Mouse (Mus musculus) layer of hippocampus, adult 2 months (tissue): ENCODE results near the gene Ide. TPM values are rescaled to one million over a fixed set of nuclear protein-coding genes. Genes with fewer than 3 reads are reported as not detected.
A peak's percentile ranks its signal among the peaks of the same experiment; 100 is the strongest.
"Not testable (repeated sequence)": the region's sequence is repeated elsewhere in the genome, so short reads cannot be mapped to it uniquely, and the experiment has no call there.

ENCODE experiments used
- DNase-seq, 2 experiments: peaks; one replicate each; pipeline ENCODE4 v3.0.0; 2022; ENCODE audit warnings: low spot score in 2 of 2
- H3K27ac ChIP-seq: fragments of 200-600 bp; 2 replicates; pipeline ENCODE4 v1.8.1; 2022
- H3K4me3 ChIP-seq: fragments of 200-600 bp; 2 replicates; pipeline ENCODE4 v1.8.1; 2022; ENCODE audit warnings: mild to moderate bottlenecking
- CTCF ChIP-seq: fragments of 200-600 bp; conservative IDR thresholded peaks from 2 replicates; pipeline ENCODE4 v1.8.1; 2022; ENCODE audit warnings: antibody characterized with exemption, mild to moderate bottlenecking, moderate library complexity
- total RNA-seq, 2 experiments: library from RNA; stranded (reverse); gene quantifications; 2 replicates each; pipeline ENCODE4 v1.2.3; 2021

Gene Ide
- total RNA-seq, 2 experiments from 2014 or later: 34.9 to 56.2 TPM

DNA sequence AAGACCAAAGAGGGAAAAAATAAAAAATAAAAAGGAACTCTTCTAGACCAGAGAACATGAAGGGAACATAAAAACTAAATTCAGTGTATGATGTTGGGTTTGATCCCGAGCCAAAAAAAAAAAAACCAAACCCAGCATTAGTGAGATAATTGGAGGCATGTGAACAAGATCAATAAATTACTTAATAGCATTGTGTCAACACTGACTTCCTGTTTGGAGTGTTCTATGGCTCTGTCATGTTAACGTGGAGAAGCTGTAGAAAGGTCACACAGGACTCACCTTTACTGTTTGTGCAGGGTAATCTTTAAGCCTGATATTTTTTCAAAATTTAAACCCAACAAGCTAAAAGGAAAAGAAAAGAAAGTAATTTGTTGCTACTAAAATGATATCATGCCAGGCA, 94.9 kb downstream of the Ide start:
- H3K27ac ChIP-seq: no peak overlapping the region
- DNase-seq: no peak
- H3K4me3 ChIP-seq: no peak overlapping the region
- no peak for TF ChIP-seq CTCF

DNA sequence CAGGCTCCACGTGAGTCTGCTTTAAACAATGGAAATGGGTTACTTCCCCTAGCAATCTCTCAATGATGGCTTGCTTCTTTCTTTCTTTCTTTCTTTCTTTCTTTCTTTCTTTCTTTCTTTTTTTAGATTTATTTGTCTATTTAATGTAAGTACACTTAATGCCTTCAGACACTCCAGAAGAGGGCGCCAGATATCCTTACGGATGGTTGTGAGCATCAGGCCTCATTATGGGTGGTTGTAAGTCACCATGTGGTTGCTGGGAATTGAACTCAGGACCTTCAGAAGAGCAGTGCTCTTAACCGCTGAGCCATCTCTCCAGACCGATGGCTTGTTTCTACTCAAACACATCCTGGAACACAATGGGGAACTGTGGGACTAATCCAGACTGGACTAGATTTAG, 96.5 kb downstream of the Ide start:
- TF ChIP-seq CTCF: peak; percentile 30

DNA sequence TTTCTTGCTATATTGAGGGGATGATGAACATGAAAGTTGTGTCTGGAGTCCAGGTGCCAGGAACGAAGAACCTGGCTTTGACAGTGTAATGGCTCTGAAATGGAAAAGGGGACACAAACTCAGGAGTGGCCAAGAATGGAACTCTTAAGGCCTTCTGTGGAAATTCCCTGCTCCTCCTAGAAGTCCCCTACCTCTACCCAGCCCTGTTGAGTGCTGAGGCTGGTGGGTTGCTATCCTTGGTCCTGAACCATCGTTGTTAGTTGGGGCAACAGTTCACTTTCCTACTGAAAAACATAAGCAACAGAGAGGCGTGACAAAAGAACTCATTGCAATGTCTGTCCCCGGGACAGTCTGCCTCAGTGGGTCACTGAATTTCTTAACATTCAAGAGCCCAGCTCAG, 98.6 kb downstream of the Ide start:
- no peak for TF ChIP-seq CTCF
- no peak overlapping the region for H3K4me3 ChIP-seq
- no peak for DNase-seq
- no peak overlapping the region for H3K27ac ChIP-seq

More for the DNA sequence above, 96.5 kb downstream of the Ide start:
- DNase-seq: no peak
- no peak overlapping the region for H3K27ac ChIP-seq
- H3K4me3 ChIP-seq: no peak overlapping the region

DNA sequence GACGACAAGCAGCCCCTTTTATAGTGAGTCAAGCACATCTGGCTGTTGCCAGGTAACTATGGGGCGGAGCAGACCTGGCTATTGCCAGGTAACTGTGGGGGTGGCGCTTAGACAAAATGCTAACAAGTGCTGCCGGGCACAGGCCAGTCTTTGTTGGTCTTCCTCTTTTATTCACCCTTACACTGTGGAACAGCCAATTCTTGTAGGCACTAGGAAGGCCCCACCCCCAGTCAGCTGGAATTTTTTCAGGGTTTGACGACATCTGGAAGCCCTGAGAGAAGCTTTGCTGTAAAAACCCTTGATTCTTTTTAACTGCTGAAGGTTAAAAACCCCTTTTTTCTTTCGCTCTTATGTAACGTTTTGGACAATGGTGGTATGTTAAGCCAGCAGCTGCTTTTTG, 99.0 kb downstream of the Ide start:
- H3K27ac ChIP-seq: no peak overlapping the region
- no peak for DNase-seq
- TF ChIP-seq CTCF: no peak
- no peak overlapping the region for H3K4me3 ChIP-seq

DNA sequence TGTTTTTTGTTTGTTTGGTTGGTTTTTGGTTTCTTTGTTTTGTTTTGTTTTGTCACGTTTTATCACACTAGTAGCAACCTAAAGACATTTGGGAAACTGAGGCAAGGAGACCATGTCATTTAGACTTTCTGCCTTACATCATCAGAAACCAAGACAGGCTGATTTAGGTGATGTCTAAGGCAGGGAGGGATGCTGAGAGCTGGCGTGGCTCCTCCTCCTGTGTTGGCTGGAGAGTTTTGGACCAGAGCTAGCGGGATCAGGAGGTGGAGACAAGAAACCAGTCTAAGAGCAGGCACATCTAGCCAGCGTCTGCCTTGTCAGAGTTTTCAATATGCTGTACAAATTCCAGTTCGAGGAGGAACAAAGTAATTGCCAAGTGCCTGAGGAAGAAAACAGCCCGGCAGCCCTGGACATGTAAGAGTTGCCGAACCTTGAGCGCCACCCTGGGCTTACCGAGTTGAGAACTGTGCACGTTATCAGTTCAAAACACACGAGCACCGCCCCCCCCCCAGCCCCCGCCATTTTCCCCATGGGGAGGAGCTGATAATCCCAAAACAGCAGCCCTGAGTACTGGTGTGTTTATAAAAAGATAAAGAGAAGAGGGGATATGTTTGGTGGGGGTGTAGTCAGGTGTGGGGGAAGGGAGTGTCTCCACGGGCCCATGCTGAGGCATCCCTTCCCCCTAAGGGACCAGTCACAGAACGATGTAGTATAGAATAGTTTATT, 99.8 kb downstream of the Ide start:
- Histone ChIP-seq H3K27ac (no peak overlapping the region), H3K4me3 (peak overlapping the region; percentile 8; the same call in 1 of the 2 replicates)
- DNase-seq: no peak
- no peak for TF ChIP-seq CTCF

DNA sequence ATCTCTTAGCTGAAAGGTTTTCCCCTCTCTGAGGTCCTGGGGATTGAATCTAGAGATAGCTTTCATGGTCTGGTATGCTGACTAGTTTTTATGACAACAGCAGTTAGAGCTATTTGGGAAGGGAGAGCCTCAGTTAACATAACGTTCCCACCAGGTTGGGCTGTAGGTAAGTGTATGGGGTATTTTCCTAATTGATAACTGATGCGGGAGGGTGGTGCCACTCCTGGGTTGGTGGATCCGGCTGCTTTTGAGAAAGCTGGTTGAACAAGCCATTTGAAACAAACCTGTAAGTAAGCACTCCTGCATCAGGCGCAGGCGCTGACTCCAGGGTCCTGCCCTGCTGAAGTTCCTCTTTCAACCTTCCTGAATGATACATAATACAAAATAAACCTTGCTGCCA, 100.3 kb downstream of the Ide start:
- Histone ChIP-seq H3K27ac (no peak overlapping the region), H3K4me3 (no peak overlapping the region)
- no peak for DNase-seq
- no peak for TF ChIP-seq CTCF

DNA sequence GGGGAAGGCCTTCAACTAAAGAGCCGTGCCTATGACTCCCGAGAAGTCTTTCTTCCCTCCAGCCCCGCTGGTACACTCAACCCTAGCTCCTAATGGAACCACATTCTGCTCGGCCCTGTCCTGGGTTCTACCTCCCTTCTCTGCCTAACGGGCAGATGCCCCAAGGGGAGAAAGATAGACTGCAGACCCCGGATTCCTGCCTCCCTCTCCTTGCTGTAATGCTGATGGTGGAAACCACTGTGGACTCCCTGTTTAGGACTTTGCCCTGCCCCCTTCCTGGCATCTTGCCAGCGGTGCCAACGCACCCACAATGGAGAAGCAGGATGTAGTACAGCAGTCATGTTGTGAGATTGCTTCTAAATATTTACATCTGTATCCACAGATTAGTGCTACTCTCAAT, 101.8 kb downstream of the Ide start:
- DNase-seq: no peak
- TF ChIP-seq CTCF: no peak
- H3K27ac ChIP-seq: no peak overlapping the region
- no peak overlapping the region for H3K4me3 ChIP-seq

DNA sequence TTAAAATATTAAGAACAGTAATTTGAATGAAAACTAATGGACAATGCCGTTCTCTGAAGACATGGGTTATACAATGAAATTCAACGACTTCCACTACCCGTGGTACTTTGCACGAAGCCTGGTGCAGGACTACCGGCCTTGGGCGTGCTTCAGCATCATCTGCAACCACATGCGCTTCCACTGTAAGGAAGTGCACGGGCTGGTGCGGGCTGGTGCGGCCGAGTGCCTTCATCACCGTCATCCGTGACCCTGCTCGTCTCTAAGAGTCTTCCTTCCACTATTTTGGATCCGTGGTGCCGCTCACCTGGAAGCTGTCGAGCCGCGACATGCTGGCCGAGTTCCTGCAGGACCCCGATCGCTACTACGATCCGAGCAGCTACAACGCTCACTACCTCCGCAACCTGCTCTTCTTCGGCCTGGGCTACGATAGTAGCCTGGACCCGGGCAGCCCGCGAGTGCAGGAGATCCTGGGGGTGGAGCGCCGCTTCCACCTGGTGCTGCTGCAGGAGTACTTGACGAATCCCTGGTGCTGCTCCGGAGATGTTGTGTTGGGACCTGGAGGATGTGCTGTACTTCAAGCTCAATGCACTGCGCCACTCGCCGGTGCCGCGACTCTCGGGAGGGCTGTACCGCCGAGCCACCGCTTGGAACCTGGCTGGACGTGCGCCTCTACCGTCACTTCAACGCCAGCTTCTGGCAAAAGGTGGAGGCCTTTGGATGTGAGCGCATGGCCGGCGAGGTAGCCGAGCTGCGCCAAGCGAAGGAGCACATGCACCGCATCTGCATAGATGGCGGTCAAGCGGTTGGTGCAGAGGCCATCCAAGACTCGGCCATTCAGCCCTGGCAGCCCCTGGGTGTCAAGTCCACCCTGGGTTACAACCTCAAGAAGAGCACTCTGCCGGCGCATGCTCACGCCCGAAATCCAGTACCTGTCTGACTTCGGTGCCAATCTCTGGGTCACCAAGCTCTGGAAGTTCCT, 103.8 kb downstream of the Ide start:
- Histone ChIP-seq H3K27ac (no peak overlapping the region), H3K4me3 (peak overlapping the region; percentile 53)
- no peak for DNase-seq
- TF ChIP-seq CTCF: no peak

DNA sequence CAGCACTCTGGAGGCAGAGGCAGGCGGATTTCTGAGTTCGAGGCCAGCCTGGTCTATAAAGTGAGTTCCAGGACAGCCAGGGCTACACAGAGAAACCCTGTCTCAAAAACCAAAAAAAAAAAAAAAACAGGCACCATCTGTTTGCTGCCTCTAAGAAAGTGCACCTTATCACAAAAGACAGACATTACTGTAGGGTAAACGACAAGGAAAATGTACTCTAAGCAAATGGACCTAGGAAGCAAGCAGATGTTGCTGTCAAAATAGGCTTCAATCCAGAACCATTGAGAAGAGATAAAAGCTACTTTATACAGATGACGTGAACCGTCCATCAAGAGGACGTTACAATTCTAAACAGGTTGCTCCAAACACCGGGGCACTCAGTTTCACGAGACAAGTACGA, 105.1 kb downstream of the Ide start:
- not testable (repeated sequence) for H3K27ac ChIP-seq, DNase-seq, H3K4me3 ChIP-seq

DNA sequence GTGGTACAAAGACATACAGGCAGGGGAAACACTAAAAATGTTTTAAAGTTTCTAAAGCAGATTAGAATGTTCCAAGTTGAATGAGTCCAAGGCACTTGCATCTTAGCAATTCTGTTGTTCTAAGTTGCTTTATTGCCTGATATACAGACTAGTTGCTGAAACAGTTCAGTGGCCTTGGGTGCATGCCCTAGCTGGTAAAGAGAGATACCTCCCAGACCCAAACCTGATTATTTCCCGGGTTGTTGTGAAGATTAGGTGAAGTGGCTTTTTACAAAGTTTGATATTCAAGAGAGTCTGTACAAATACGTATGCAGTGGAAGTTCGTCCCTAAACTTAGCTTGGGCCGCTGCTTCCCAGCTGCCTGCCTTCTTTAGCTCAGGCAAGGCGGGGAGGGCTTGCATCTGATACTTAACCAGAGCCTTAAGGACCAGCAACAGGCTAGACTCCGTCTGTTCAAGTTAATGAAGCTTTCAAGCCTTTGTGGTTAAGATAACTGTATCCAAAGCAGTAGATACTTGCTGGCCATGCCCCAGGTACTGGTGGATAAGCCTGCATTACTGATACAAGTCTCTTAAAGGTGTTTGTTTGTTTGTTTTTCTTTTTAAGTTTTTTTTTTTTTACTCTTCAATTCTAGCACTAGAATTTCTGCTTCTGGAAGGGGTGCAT, 112.3 kb downstream of the Ide start:
- no peak for TF ChIP-seq CTCF
- Histone ChIP-seq H3K4me3 (no peak overlapping the region), H3K27ac (no peak overlapping the region)
- DNase-seq: no peak

Other genes starting within 250 kb of the Ide start
- 10 to 100 TPM; 80.4 to 90.4 TPM for gene March5, start 130.3 kb downstream of the Ide start, total RNA-seq
- gene Cpeb3, start 129.3 kb downstream of the Ide start, total RNA-seq: 10 to 100 TPM; 69.7 to 76.8 TPM
- gene Kif11, start 38.6 kb upstream of the Ide start, total RNA-seq: 1 to 10 TPM; 1.1 to 1.3 TPM
- gene Hhex, start 97.0 kb upstream of the Ide start, total RNA-seq: 1 to 10 TPM; 1.7 to 2.4 TPM
- 10 to 100 TPM; 53.3 to 54.7 TPM for gene Exoc6, start 212.6 kb upstream of the Ide start, total RNA-seq